Mouse (Mus musculus) ES-Bruce4 (cell line): ENCODE measurements around the gene Zbtb18.

Experiments used
- CTCF ChIP-seq: IDR thresholded peaks from one replicate; pipeline ENCODE4 v1.8.1; 2011; ENCODE audit warnings: low read depth, low read length
- EP300 ChIP-seq: IDR thresholded peaks from 2 replicates; pipeline ENCODE4 v1.6.1; 2011; ENCODE audit warnings: low read depth, low read length; ENCODE audit not compliant: insufficient read depth
- POLR2A ChIP-seq: IDR thresholded peaks from one replicate; pipeline ENCODE4 v1.8.1; 2011; ENCODE audit warnings: low read length; ENCODE audit not compliant: insufficient read depth

GRCm38 (mm10) chr1:177484280-177484679, 42.1 kb downstream of the Zbtb18 start:
- TF ChIP-seq CTCF: no peak
- TF ChIP-seq EP300: no peak
- TF ChIP-seq POLR2A: no peak
